Mouse (Mus musculus) naive thymus-derived CD4-positive, alpha-beta T cell, adult 2 months (primary cell): ENCODE measurements around the gene Scn1a.

Experiments used
- DNase-seq: peaks from one replicate; pipeline ENCODE4 v3.0.0-alpha.2; 2011; ENCODE audit warnings: low read depth

Scn1a gene

GRCm38 (mm10) chr2:66244013-66244412, 196.6 kb downstream of the Scn1a start:
- DNase-seq: no peak

GRCm38 (mm10) chr2:66240334-66240733, 200.3 kb downstream of the Scn1a start:
- no peak for DNase-seq

GRCm38 (mm10) chr2:66238886-66239285, 201.8 kb downstream of the Scn1a start:
- no peak for DNase-seq

GRCm38 (mm10) chr2:66220954-66221353, 219.7 kb downstream of the Scn1a start:
- DNase-seq: no peak
